Mouse (Mus musculus) cerebellum, adult 9-11 months (tissue): Measurements from ENCODE around the gene Dnmt3b.
A peak's percentile ranks its signal among the peaks of the same experiment; 100 is the strongest.

ENCODE experiments used
- DNase-seq: peaks from one replicate; pipeline ENCODE4 v3.0.0; 2022

The Dnmt3b gene

DNA sequence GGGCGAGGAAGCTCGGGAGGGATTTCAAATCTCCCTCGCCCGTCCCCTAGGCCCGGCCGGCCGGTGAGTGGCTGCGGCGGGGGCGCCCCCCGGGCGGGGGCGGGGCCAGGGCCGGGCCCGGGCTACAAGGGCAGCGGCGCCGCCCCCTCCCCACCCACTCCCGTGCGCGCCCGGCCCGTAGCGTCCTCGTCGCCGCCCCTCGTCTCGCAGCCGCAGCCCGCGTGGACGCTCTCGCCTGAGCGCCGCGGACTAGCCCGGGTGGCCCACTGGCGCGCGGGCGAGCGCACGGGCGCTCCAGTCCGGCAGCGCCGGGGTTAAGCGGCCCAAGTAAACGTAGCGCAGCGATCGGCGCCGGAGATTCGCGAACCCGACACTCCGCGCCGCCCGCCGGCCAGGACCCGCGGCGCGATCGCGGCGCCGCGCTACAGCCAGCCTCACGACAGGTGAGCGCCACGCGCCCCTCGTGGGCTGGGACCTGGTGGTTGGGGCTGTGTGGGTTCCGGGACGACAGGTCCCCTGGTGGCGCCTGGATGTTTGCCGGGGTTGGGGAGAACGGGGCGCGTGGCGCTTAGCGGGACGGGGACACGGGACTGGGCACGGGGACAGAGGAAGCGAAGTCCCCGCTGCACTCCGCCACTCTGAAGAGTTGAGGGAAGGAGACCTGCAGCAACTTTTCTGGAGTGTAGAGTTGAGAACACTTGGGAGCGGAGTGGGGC, at the start of gene Dnmt3b:
Gene Dnmt3b, plus strand, starts transcription at position 153 of the 716 bp plus-strand sequence.
- peak; percentile 56 for DNase-seq

DNA sequence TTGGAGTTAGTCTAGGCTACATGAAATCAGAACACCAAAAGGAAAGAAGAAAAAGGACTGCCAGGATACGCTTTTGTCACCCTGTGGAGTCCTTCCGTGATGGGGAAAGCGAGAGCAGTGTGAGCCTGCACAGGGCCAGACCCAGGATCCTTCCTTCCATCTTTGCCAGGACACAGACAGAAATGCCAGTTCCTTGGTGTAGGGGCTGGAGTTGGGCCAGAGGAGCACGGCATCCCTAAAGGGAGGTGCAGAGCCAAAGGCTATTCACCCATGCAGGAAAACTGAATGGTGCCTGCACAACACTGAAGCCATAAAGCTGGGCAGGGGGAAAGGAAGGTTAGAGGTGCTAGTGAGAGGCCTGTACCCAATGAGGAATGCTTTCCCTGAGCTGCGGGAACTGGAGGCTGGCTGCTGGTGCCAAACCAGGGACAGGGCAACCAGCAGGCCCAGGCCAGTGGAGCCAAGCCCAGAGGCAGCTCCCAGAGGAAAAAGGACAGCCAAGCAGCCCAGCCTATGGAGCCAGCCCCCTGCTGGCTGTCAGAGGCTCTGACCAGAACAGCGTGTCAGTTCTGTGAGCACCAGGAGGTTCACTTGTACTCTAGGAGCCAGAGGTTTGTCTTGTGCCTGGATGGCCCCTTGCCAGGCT, 49.1 kb upstream of the Dnmt3b start:
- DNase-seq, result peak; percentile 58

GRCm38 (mm10) chr2:153600667-153601648, 48.3 kb upstream of the Dnmt3b start:
- no peak for DNase-seq

GRCm38 (mm10) chr2:153603724-153604123, 45.5 kb upstream of the Dnmt3b start:
- no peak for DNase-seq

DNA sequence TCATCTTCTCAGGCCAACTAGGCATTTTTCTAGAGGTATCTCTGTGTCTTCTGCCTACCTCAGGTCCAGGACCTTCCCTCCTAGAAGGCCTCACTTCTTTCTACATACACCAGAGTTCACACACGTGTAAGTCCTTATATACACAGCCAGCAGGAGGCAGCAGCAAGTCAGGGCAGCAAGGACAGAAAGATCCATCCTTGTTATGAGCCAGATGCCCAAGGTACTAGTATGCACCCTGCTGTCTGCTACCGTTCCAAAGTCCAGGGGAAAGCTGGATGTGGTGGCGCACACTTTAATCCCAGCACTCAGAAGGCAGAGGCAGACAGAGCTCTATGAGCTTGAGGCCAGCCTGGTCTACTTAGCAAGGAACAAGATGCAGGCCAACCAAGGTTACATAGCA, 42.8 kb upstream of the Dnmt3b start:
- no peak for DNase-seq

DNA sequence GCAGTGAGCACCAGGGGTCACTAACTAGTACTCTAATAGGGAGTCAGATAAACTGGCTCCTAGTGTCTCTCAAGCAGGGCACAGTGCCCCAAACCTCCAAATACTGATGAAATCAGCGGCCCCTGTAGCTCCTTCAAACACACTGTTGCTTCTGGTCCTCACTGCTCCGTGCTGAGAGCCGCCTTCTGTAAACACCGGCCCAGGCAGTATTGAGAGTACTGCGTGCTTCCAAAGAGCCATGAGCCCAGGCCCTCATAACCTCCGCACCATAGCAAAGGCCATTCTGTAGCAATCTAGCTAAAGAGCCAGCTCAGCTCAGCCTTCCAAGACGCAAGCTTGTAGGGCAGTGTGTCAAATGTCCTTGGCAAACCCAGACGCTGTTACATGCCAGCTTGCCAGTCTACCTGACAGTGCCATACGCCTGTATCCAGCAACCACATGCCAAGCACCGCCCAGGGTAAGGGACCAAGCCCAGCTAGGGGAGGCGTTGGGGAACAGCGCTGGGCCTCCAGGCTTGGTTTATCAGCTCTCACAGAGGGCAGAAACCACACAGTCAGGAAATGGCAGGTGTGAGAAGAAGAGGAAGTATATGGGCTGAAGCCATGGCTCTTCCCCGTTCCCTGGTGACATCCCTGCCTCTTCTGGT, 41.3 kb upstream of the Dnmt3b start:
- DNase-seq, result peak; percentile 94

GRCm38 (mm10) chr2:153609058-153609457, 40.2 kb upstream of the Dnmt3b start:
- DNase-seq, result peak; percentile 51

- peak; percentile 92 for DNase-seq
These were observed 39.7 kb upstream of the Dnmt3b start for GRCm38 (mm10) chr2:153609548-153609947.

- DNase-seq, result no peak
These were observed 38.6 kb upstream of the Dnmt3b start for GRCm38 (mm10) chr2:153610426-153611240.

- no peak for DNase-seq
These were observed 38.0 kb upstream of the Dnmt3b start for GRCm38 (mm10) chr2:153611241-153611630.

- DNase-seq, result no peak
These were observed 37.5 kb upstream of the Dnmt3b start for GRCm38 (mm10) chr2:153611743-153612142.

GRCm38 (mm10) chr2:153612594-153613281, 36.5 kb upstream of the Dnmt3b start:
- no peak for DNase-seq

DNA sequence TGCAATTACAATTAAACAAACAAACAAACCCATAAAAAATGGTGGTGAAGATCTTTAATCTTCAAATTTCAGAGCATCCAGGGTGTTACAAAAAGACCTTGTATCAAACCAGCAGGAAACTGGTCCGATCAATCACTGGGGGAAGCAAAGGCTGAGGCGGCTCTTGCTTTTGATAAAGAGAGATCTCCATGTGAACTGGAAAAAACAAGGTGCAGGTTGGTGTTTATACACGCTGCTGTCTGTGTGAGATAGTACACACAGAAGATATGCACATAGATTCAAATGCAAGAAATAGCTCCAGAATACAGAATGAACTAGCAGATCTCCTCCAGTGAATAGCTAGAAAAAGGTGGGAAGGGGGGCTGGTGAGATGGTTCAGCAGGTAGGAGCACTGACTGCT, 32.4 kb upstream of the Dnmt3b start:
- DNase-seq, result no peak

DNA sequence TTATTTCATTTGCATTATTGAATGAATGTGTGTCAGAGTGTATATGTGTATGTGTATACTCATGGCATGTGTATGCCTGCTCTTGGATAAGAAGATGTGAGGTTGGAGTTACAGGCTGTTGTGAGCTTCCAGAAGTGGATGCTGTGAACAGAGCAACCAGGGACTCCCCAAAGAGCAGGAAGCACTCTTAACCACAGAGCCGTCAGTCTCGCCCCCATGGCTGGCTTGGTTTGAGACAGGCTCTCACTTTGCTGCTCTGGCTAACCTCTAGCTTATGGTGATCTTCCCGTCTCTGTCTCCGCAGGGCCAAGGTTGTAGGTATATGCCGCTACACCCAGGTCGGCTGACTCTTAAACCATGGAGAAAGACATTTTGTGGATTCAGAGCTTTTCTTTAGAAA, 30.8 kb upstream of the Dnmt3b start:
- DNase-seq, result no peak

DNA sequence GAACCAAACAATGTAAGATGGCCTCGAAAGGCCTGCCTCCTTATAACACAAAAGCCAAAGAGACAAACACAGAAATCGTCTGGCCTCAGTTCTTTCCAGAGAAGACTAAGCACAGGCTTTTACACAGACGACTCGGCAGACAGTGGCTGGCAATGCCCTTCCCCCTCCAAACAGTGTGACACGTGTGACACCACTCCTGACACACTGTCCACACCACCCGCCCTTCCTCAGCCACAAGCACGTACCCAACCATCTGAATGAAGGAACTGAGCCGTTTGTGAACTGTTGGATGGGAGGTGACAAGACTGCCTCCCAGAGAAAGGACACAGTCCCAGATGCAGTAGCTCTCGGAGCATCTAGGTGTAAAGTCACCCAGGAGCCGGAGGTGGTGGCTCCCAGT, 30.4 kb upstream of the Dnmt3b start:
- no peak for DNase-seq

DNA sequence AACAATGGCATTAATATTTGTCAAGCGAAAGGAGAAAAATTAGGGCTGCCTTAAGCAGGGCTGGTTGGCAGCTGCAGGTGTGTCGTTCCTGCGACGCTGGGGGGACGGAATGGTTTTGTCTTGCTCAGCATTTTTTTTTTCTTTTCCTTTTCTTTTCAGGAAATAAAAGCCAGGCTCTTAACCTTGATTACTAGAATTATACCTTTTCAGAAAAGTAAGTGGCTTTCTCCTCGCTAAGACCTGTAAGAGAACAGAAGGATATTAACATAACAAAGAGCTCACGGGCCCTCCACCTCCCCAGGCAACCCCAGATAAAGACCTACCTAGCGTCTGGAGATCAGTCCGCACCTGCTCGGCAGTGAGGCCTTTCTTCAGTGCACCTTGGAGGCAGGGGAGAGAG, 26.8 kb upstream of the Dnmt3b start:
- no peak for DNase-seq

DNA sequence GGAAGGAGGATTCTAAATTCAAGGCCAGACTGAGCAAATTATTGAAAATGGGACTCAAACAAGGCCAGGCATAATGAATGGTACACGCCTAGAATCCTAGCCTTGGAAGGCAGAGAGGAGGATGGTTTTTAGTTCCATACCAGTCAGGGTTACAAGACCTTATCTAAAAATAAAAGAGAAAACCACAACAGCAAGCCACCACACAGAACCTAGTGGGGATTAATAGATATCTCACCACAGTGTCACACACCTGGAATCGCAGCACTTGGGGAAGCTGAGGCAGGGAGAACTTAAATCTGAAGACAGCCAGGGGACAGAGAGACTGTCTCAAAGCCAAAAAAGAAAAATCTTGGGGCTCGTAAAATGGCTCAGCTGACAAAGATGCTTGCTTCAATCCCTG, 18.3 kb upstream of the Dnmt3b start:
- no peak for DNase-seq

GRCm38 (mm10) chr2:153631976-153632870, 17.0 kb upstream of the Dnmt3b start, which contains the start of gene Commd7:
Commd7 (minus strand) TSS chr2:153632781.
- DNase-seq, result peak; percentile 85

DNA sequence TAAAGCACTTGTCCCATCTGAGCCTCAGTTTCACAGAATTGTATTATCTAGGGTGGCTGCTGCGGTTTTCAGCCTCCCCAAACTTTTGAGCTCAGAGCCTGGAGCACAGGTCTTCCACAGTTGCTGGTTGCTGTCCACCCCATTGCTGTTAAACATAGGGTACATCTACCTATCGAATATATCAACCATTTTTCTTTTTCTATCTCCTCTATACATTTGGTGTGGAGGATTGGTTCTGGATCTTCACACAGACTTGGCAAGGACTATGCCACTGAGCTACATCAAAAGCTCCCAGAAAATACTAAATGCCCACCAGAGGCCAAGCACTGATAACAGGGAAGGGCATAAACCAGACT, 16.4 kb upstream of the Dnmt3b start:
- no peak for DNase-seq

DNA sequence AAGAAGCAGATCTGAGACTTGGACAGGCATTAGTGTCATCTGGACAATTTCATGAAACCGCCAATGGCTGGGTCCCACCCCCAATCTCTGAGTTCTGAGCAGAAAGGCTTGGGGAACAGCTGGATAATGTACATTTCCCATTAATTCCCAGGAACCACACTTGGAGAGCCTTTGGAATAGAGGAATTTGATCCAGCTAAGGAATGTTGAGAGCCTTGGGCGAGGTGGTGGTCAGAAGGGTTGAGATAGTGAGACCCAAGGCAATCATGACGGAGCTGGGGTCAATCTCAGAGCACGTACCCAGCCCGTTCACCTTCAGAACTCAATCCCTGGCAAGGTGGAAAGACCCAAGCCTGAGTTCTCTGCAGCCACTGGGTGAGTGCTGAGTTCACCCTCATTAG, 16.0 kb upstream of the Dnmt3b start:
- DNase-seq, result no peak
